Mouse (Mus musculus): Measurements from ENCODE around the gene Oaz2. TPM values are rescaled to one million over a fixed set of nuclear protein-coding genes. Genes with fewer than 3 reads are reported as not detected.
A peak's percentile ranks its signal among the peaks of the same experiment; 100 is the strongest.

The Oaz2 gene
- polyA plus RNA-seq, 1 experiment from 2014 or later: 210 TPM

- Histone ChIP-seq H3K9me3 (ENCODE audit: control insufficient read depth, low read length) (no peaks in the 10 kb centered on the region), H3K4me3 (ENCODE audit: control insufficient read depth in 1 of 2, insufficient read depth in 1 of 2, low read depth in 1 of 2, low read length in 2 of 2) (no peak overlapping the region), H3K27ac (replicated peaks in 1 of 2; ENCODE audit: control insufficient read depth in 1 of 2, insufficient read depth in 1 of 2, low read depth in 2 of 2, low read length in 2 of 2) (no peak overlapping the region), H3K9ac (ENCODE audit: low read length) (no peak overlapping the region), H3K36me3 (ENCODE audit: control insufficient read depth, insufficient read depth, low read length) (peaks cover 16% of the 10 kb centered on the region), H3K4me2 (ENCODE audit: low read length) (no peak overlapping the region), H3K4me1 (ENCODE audit: control insufficient read depth in 2 of 2, insufficient read depth in 2 of 2, low read length in 2 of 2) (peaks cover 13 to 32% of the 10 kb centered on the region in 2 experiments), H3K27me3 (ENCODE audit: control insufficient read depth, insufficient read depth, low read length) (no peaks in the 10 kb centered on the region)
- ATAC-seq (ENCODE audit: insufficient number of reproducible peaks, insufficient read depth, low FRiP score, low read depth): no peak
- 94% methylated on average over 6 of the region's 6 CpGs for WGBS
Observed at GRCm38 (mm10) chr9:65728588-65728987, 60.8 kb downstream of the Oaz2 start.

- H3K27me3 ChIP-seq (ENCODE audit: control insufficient read depth, insufficient read depth, low read length): no peaks in the 10 kb centered on the region
- no peak overlapping the region for H3K4me3 ChIP-seq (ENCODE audit: control insufficient read depth in 1 of 2, insufficient read depth in 1 of 2, low read depth in 1 of 2, low read length in 2 of 2)
- peaks cover 9% of the 10 kb centered on the region for H3K36me3 ChIP-seq (ENCODE audit: control insufficient read depth, insufficient read depth, low read length)
- no peak overlapping the region for H3K9ac ChIP-seq (ENCODE audit: low read length)
- WGBS: 83% methylated on average over 3 of the region's 3 CpGs
- peaks cover 2 to 15% of the 10 kb centered on the region in 2 experiments; a peak in 2 of 4 replicates for H3K4me1 ChIP-seq (ENCODE audit: control insufficient read depth in 2 of 2, insufficient read depth in 2 of 2, low read length in 2 of 2)
- peak overlapping the region in 1 of 2 experiments; percentile 71; a peak in 3 of 4 replicates for H3K27ac ChIP-seq (replicated peaks in 1 of 2; ENCODE audit: control insufficient read depth in 1 of 2, insufficient read depth in 1 of 2, low read depth in 2 of 2, low read length in 2 of 2)
- no peak for ATAC-seq (ENCODE audit: insufficient number of reproducible peaks, insufficient read depth, low FRiP score, low read depth)
- no peaks in the 10 kb centered on the region for H3K9me3 ChIP-seq (ENCODE audit: control insufficient read depth, low read length)
- H3K4me2 ChIP-seq (ENCODE audit: low read length): no peak overlapping the region
Observed at GRCm38 (mm10) chr9:65734931-65735330, 67.1 kb downstream of the Oaz2 start.

Other genes with a start within 250 kb of the Oaz2 start
- gene Slc51b, start 245.0 kb upstream of the Oaz2 start, polyA plus RNA-seq (2014; fragmentation: Nextera tagmentation; extraction: Ambion mirVana): not detected in 2 replicates
- gene Mtfmt, start 232.2 kb upstream of the Oaz2 start, polyA plus RNA-seq (2014; fragmentation: Nextera tagmentation; extraction: Ambion mirVana): 14.3 and 15.8 TPM in 2 replicates
- gene Spg21, start 207.1 kb upstream of the Oaz2 start, polyA plus RNA-seq (2014; fragmentation: Nextera tagmentation; extraction: Ambion mirVana): 65.0 and 72.0 TPM in 2 replicates
- gene Ankdd1a, start 147.8 kb upstream of the Oaz2 start, polyA plus RNA-seq (2014; fragmentation: Nextera tagmentation; extraction: Ambion mirVana): not detected in 2 replicates
- 8.8 and 9.8 TPM in 2 replicates for gene Plekho2, start 88.0 kb upstream of the Oaz2 start, polyA plus RNA-seq (2014; fragmentation: Nextera tagmentation; extraction: Ambion mirVana)
- gene Pif1, start 80.8 kb upstream of the Oaz2 start, polyA plus RNA-seq (2014; fragmentation: Nextera tagmentation; extraction: Ambion mirVana): 8.7 and 9.2 TPM in 2 replicates
- 125 TPM in 2 replicates for gene Rbpms2, start 38.4 kb upstream of the Oaz2 start, polyA plus RNA-seq (2014; fragmentation: Nextera tagmentation; extraction: Ambion mirVana)
- gene Zfp609, start 159.6 kb downstream of the Oaz2 start, polyA plus RNA-seq (2014; fragmentation: Nextera tagmentation; extraction: Ambion mirVana): 6.1 and 6.6 TPM in 2 replicates
- 86.3 and 86.8 TPM in 2 replicates for gene Pclaf, start 222.2 kb downstream of the Oaz2 start, polyA plus RNA-seq (2014; fragmentation: Nextera tagmentation; extraction: Ambion mirVana)
- gene Trip4, start 240.8 kb downstream of the Oaz2 start, polyA plus RNA-seq (2014; fragmentation: Nextera tagmentation; extraction: Ambion mirVana): 25.5 and 25.6 TPM in 2 replicates
- 14.8 and 14.9 TPM in 2 replicates for gene Csnk1g1, start 240.9 kb downstream of the Oaz2 start, polyA plus RNA-seq (2014; fragmentation: Nextera tagmentation; extraction: Ambion mirVana)